Mouse (Mus musculus) lung, postnatal 0 days (tissue): ENCODE results near the gene Syt8. TPM values are rescaled to one million over a fixed set of nuclear protein-coding genes. Genes with fewer than 3 reads are reported as not detected.

ENCODE experiments used
- ATAC-seq: fragments of 200-750 bp; cut with Nextera tagmentation; 2 replicates; pipeline ENCODE4 v1.8.0; 2017; ENCODE audit warnings: moderate library complexity
- DNase-seq: peaks from one replicate; pipeline ENCODE4 v3.0.0-alpha.2; 2016; ENCODE audit warnings: low spot score
- H3K27ac ChIP-seq: fragments of 300-500 bp; sonication (generic); 2 replicates; pipeline ENCODE4 v1.5.1; 2014; ENCODE audit warnings: antibody characterized with exemption, mild to moderate bottlenecking, low read length, mixed read lengths
- H3K27me3 ChIP-seq: fragments of 300-500 bp; sonication (generic); replicated peaks from 2 replicates; pipeline ENCODE4 v1.6.1; 2014; ENCODE audit warnings: low read length, mixed read lengths; ENCODE audit not compliant: insufficient read depth
- H3K36me3 ChIP-seq: fragments of 300-500 bp; sonication (generic); 2 replicates; pipeline ENCODE4 v1.6.1; 2014; ENCODE audit warnings: low read length, mixed read lengths; ENCODE audit not compliant: insufficient read depth
- H3K4me1 ChIP-seq: fragments of 300-500 bp; sonication (generic); 2 replicates; pipeline ENCODE4 v1.6.1; 2014; ENCODE audit warnings: antibody characterized with exemption, low read depth, low read length, mixed read lengths; ENCODE audit not compliant: insufficient read depth
- H3K4me2 ChIP-seq: fragments of 300-500 bp; sonication (generic); replicated peaks from 2 replicates; pipeline ENCODE4 v1.6.1; 2014; ENCODE audit warnings: low read depth, mild to moderate bottlenecking, low read length, moderate library complexity, mixed read lengths
- H3K4me3 ChIP-seq: fragments of 300-500 bp; sonication (generic); 2 replicates; pipeline ENCODE4 v1.5.1; 2014; ENCODE audit warnings: low read depth, low read length
- H3K9ac ChIP-seq: fragments of 300-500 bp; sonication (generic); replicated peaks from 2 replicates; pipeline ENCODE4 v1.6.1; 2014; ENCODE audit warnings: low read depth, mild to moderate bottlenecking
- H3K9me3 ChIP-seq: fragments of 300-500 bp; sonication (generic); 2 replicates; pipeline ENCODE4 v1.6.1; 2016; ENCODE audit warnings: low read length, mixed read lengths
- CTCF ChIP-seq: IDR thresholded peaks from 2 replicates; pipeline ENCODE4 v1.5.1; 2016; ENCODE audit warnings: antibody characterized with exemption, mild to moderate bottlenecking
- EP300 ChIP-seq: IDR thresholded peaks from 2 replicates; pipeline ENCODE4 v1.6.1; 2016; ENCODE audit warnings: antibody characterized with exemption, mild to moderate bottlenecking, control low read depth
- WGBS: fragments of 180-500 bp; shearing (Covaris S2); extraction: QIAGEN DNeasy Blood & Tissue Kit; methylation state at CpG from one replicate; pipeline ENCODE4 v1.1.7; 2014; 5-methylcytosine and 5-hydroxymethylcytosine counted together
- polyA plus RNA-seq: library from polyadenylated mRNA; unstranded; fragments of >200 nt; fragmentation: Nextera tagmentation; extraction: Ambion mirVana; gene quantifications from 2 replicates; pipeline ENCODE4 v1.2.1, GENCODE M21; 2015

The Syt8 gene
- polyA plus RNA-seq, 1 experiment from 2014 or later, result 0.47 TPM

GRCm38 (mm10) chr7:142458676-142459298, 24.1 kb downstream of the Syt8 start:
- no peak for DNase-seq
- H3K4me1 ChIP-seq, result peaks cover 10% of the 10 kb centered on the region
- no peak overlapping the region for H3K9ac ChIP-seq
- no peaks in the 10 kb centered on the region for H3K36me3 ChIP-seq
- H3K9me3 ChIP-seq, result no peaks in the 10 kb centered on the region
- 53% methylated on average over 5 of the region's 5 CpGs for WGBS
- peak overlapping the region; percentile 64 for H3K27ac ChIP-seq
- no peaks in the 10 kb centered on the region for H3K27me3 ChIP-seq
- no peak overlapping the region for H3K4me3 ChIP-seq
- TF ChIP-seq CTCF, result no peak
- no peak for TF ChIP-seq EP300
- ATAC-seq, result no peak
- no peak overlapping the region for H3K4me2 ChIP-seq

- Histone ChIP-seq H3K27me3 (no peaks in the 10 kb centered on the region), H3K36me3 (no peaks in the 10 kb centered on the region), H3K27ac (peak overlapping the region; percentile 64; the same call in 1 of the 2 replicates), H3K4me3 (no peak overlapping the region), H3K4me1 (peaks cover 10% of the 10 kb centered on the region), H3K9me3 (no peaks in the 10 kb centered on the region), H3K4me2 (no peak overlapping the region), H3K9ac (no peak overlapping the region)
- TF ChIP-seq EP300 (no peak), CTCF (no peak)
- DNase-seq (no peak), ATAC-seq (0 out of 2 replicates have a peak, but pooled peaks have one; percentile 22)
- 57% methylated on average over 2 of the region's 2 CpGs for WGBS
These were observed 24.6 kb downstream of the Syt8 start for GRCm38 (mm10) chr7:142459299-142459691.

- Histone ChIP-seq H3K4me2 (0 out of 2 replicates have a peak within 1 kb of the TSS, but pooled peaks have one; percentile 0), H3K9me3 (no peaks in the 10 kb centered on the region), H3K27me3 (no peaks in the 10 kb centered on the region), H3K4me1 (peaks cover 10% of the 10 kb centered on the region), H3K9ac (no peak within 1 kb of the TSS), H3K36me3 (no peaks in the 10 kb centered on the region), H3K4me3 (no peak within 1 kb of the TSS), H3K27ac (no peak within 1 kb of the TSS)
- WGBS, result 86% methylated on average over 7 of the region's 7 CpGs
- DNase-seq (no peak), ATAC-seq (no peak)
- TF ChIP-seq CTCF (no peak), EP300 (no peak)
These were observed 26.0 kb downstream of the Syt8 start, which contains the start of gene Lsp1 for GRCm38 (mm10) chr7:142460636-142461077. Gene Lsp1, plus strand, starts transcription at chr7:142460809.

GRCm38 (mm10) chr7:142461446-142461845, 26.8 kb downstream of the Syt8 start:
- Histone ChIP-seq H3K9ac (no peak overlapping the region), H3K4me3 (no peak overlapping the region), H3K27me3 (no peaks in the 10 kb centered on the region), H3K4me2 (0 out of 2 replicates have a peak overlapping the region, but pooled peaks have one; percentile 0), H3K4me1 (peaks cover 10% of the 10 kb centered on the region), H3K27ac (no peak overlapping the region), H3K36me3 (no peaks in the 10 kb centered on the region), H3K9me3 (no peaks in the 10 kb centered on the region)
- DNase-seq (no peak), ATAC-seq (no peak)
- 87% methylated on average over 2 of the region's 2 CpGs for WGBS
- no peak for TF ChIP-seq EP300
- no peak for TF ChIP-seq CTCF

GRCm38 (mm10) chr7:142462190-142462589, 27.5 kb downstream of the Syt8 start:
- Histone ChIP-seq H3K27me3 (no peaks in the 10 kb centered on the region), H3K36me3 (no peaks in the 10 kb centered on the region), H3K4me3 (no peak overlapping the region), H3K27ac (no peak overlapping the region), H3K4me2 (peak overlapping the region; percentile 19; the same call in 1 of the 2 replicates), H3K9ac (no peak overlapping the region), H3K9me3 (no peaks in the 10 kb centered on the region), H3K4me1 (peaks cover 7% of the 10 kb centered on the region)
- DNase-seq (no peak), ATAC-seq (no peak)
- 66% methylated on average over 6 of the region's 6 CpGs for WGBS
- TF ChIP-seq CTCF, result no peak
- TF ChIP-seq EP300, result no peak

GRCm38 (mm10) chr7:142462594-142463078, 28.0 kb downstream of the Syt8 start:
- no peaks in the 10 kb centered on the region for H3K36me3 ChIP-seq
- ATAC-seq, result no peak
- no peaks in the 10 kb centered on the region for H3K9me3 ChIP-seq
- TF ChIP-seq EP300, result no peak
- no peak for TF ChIP-seq CTCF
- H3K9ac ChIP-seq, result no peak overlapping the region
- H3K27me3 ChIP-seq, result no peaks in the 10 kb centered on the region
- DNase-seq, result no peak
- 70% methylated on average over 4 of the region's 4 CpGs for WGBS
- no peak overlapping the region for H3K27ac ChIP-seq
- peaks cover 7% of the 10 kb centered on the region; the same call in 1 of the 2 replicates for H3K4me1 ChIP-seq
- H3K4me3 ChIP-seq, result no peak overlapping the region
- H3K4me2 ChIP-seq, result no peak overlapping the region
